Mouse (Mus musculus) left cerebral cortex, adult 2 months (tissue): ENCODE results near the gene Luzp1. TPM values are rescaled to one million over a fixed set of nuclear protein-coding genes. Genes with fewer than 3 reads are reported as not detected.

Experiments used
- DNase-seq, 2 experiments: peaks; one replicate each; pipeline ENCODE4 v3.0.0; 2021 to 2022; ENCODE audit warnings: low spot score in 2 of 2, mixed read lengths in 1 of 2; ENCODE audit errors: extremely low spot score in 1 of 2
- H3K27ac ChIP-seq: fragments of 200-600 bp; 2 replicates; pipeline ENCODE4 v1.8.1; 2022
- H3K4me3 ChIP-seq: fragments of 200-600 bp; 2 replicates; pipeline ENCODE4 v1.8.1; 2022
- CTCF ChIP-seq: fragments of 200-600 bp; IDR thresholded peaks from 2 replicates; pipeline ENCODE4 v1.8.1; 2022; ENCODE audit warnings: antibody characterized with exemption, mild to moderate bottlenecking, moderate library complexity
- intact Hi-C: fragments of 180-260 bp; cut with DNase I; formaldehyde crosslinking; loops from one replicate; pipeline ENCODE4 v1.15.1; 2025
- total RNA-seq, 2 experiments: library from RNA; stranded (reverse); gene quantifications; 2 replicates each; pipeline ENCODE4 v1.2.3; 2021

Gene Luzp1
- total RNA-seq, 2 experiments from 2014 or later = 82.0 to 88.2 TPM

DNA sequence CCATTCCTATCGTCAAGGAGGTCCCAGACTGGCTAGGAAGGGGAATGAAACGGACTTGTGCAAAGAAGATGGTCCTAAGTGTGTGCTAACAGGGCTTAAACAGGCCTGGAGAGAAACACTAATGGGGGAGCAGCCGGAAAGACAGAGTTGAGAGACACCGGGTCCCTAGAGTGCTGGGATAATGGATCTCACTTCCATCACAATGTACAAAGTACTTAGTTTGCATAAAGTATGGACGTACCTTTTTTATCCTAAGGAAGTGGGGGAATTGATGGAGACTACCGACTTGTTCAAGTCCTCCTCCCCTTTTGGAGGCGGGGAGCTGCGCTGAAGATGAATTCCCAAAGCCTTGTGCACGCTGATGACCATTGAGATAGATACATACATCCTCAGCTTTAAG is 6.1 kb upstream of the Luzp1 start:
- intact Hi-C loops = no loop called here
- Histone ChIP-seq H3K4me3 (peak overlapping the region; percentile 80; the same call in 1 of the 2 replicates), H3K27ac (peak overlapping the region; percentile 66; the same call in 1 of the 2 replicates)
- TF ChIP-seq CTCF = no peak
- no peak for DNase-seq

DNA sequence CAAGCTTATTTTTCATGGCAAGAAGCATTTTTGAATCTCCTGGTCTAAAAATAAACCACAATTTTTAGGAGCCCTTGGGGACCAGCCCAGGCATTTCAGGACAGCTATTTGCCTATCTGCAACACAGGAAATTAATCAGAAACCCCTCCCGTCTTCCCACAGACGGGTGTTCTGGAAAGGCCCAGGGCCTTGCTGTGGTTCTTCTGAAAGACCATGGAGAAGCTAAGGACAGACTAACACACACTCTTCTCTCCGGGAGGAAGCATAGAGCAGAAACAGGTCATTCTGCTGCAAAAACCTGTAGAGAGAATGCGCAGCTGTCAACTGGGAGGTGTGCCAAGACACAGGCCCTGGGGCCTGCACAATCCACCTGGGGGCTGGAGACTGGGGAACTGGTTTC is 3.3 kb upstream of the Luzp1 start:
- TF ChIP-seq CTCF = no peak
- Histone ChIP-seq H3K4me3 (no peak overlapping the region), H3K27ac (peak overlapping the region; percentile 37)
- no peak for DNase-seq
- intact Hi-C loops = no loop called here

GRCm38 (mm10) chr4:136468553-136469327 is 821 bp upstream of the Luzp1 start:
- no peak for TF ChIP-seq CTCF
- peak overlapping the region; percentile 86 for H3K4me3 ChIP-seq
- peak overlapping the region; percentile 91 for H3K27ac ChIP-seq
- DNase-seq = peak; percentile 25 to 66
- intact Hi-C loops = loop anchor here (1.0 kb wide), 1 partner anchor 50 kb away; no protein-coding TSS in a partner anchor

- intact Hi-C loops = loop anchor here (1.0 kb wide), 1 partner anchor 48 kb away; no protein-coding TSS in a partner anchor
- no peak for DNase-seq
- no peak for TF ChIP-seq CTCF
- peak overlapping the region; percentile 94 for H3K27ac ChIP-seq
- H3K4me3 ChIP-seq = peak overlapping the region; percentile 86
These were observed 383 bp downstream of the Luzp1 start for GRCm38 (mm10) chr4:136469941-136470346.

DNA sequence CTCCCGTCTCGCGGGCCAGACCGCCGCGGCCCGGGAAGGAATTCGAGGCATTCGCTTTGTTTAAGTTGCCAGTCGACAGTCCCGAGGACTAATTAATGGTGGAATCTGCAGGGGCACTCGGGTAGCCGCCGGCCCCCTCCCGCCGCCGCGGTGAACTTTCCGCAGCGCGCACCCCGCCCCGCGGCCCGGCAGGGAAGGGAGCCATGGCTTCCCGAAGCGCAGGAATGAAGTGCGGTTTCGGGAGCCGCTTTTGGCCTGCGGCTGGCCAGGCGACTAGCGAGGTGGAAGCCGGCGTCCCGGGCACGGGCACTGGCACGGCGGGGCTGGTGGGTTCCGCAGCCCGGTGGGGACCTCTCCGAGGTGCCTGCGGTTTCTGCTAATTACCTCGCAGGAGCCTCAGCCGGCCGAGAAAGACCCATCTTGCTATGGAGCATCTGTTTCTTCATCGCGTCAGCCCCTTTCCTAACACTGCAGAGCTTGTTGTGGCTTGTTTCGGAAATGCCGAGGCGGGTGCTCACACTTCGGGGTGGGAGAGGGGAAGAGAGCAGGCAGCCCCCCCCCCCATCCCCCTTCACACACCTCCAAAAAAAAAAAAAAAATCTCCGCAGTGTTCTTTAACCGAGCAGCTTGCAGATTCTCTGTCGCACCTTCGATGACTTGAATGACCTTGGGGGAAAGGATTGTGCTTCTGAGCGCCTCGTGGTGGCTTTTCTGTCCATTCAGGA is 948 bp downstream of the Luzp1 start:
- peak overlapping the region; percentile 94 for H3K27ac ChIP-seq
- intact Hi-C loops = no loop called here
- peak overlapping the region; percentile 86 for H3K4me3 ChIP-seq
- peak; percentile 32 to 53 for DNase-seq
- no peak for TF ChIP-seq CTCF

GRCm38 (mm10) chr4:136476692-136477091 is 7.1 kb downstream of the Luzp1 start:
- intact Hi-C loops = no loop called here
- no peak for DNase-seq
- no peak for TF ChIP-seq CTCF

DNA sequence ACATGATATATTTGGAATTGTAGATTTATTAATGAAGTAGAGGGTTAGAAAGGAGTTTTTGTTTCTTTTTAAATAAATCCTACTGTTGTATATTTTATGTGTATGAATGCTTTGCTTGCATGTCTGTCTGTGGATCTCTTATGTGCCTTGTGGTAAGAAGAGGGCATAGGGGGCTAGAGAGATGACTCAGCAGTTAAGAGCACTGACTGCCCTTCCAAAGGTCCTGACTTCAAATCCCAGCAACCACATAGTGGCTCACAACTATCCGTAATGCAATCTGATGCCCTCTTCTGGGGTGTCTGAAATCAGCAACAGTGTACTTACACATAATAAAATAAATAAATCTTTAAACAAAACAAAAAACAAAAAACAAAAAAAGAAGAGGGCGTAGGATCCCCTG is 17.0 kb downstream of the Luzp1 start:
- Histone ChIP-seq H3K27ac (no peak overlapping the region), H3K4me3 (no peak overlapping the region)
- no peak; the same call in 1 of the 2 replicates for TF ChIP-seq CTCF
- intact Hi-C loops = no loop called here
- DNase-seq = no peak

More at GRCm38 (mm10) chr4:136476692-136477091, 7.1 kb downstream of the Luzp1 start:
- H3K4me3 ChIP-seq = no peak overlapping the region
- H3K27ac ChIP-seq = no peak overlapping the region

DNA sequence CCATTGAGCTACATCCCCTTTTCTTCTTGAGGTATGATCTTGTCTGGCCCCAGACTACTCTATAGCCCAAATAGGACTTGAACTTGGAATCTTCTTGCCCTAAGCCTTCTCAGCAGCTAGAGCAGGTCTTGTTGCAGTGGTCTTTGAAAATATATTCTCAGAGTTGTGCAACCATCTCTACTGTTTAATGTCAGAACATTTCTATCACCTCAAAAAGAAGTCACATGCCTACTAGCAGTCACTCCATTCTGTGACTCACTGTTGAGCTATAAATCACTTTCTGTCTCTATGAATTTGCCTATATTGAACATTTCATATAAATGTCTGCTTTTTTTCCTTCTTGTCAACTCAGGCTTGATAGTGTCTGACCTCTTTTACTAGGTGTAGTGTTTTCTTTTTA is 26.4 kb downstream of the Luzp1 start:
- no peak for TF ChIP-seq CTCF
- intact Hi-C loops = no loop called here
- DNase-seq = no peak
- no peak overlapping the region for H3K4me3 ChIP-seq
- H3K27ac ChIP-seq = no peak overlapping the region

DNA sequence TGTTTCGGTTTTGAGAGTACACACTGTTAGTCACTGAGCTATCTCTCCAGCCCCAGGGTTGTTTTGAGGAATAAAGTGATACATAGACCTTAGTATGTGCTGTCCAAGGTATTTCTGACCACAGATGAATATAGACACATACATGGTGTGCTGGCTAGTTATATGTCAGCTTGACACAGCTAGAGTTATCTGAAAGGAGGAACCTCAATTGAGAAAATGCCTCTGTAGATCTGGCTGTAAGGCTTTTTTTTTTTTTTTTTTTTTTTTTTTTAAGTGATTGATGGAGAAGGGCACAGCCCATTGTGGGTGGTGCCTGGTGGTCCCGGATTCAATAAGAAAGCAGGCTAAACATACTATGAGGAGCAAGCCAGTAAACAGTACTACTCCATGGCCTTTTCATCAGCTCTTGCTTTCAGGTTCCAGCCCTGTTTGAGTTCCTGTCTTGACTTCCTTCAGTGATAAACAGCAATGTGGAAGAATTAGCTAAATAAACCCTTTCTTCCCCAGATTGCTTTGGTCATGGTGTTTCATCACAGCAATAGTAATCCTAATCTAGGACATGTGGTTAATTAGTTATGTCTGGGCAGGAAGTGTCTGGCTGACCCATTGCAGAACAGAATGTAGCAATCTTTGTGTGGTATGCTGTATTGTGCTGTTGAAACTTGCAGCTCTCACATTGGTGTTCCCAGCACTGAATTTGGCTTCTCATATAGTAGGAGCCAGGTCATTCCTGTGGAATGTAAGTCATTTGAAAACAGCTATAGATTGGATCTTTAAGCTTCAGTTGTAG is 36.1 kb downstream of the Luzp1 start:
- no peak for TF ChIP-seq CTCF
- DNase-seq = no peak

GRCm38 (mm10) chr4:136509857-136510256 is 40.3 kb downstream of the Luzp1 start:
- TF ChIP-seq CTCF = peak; percentile 45
- H3K4me3 ChIP-seq = no peak overlapping the region
- no peak overlapping the region for H3K27ac ChIP-seq
- intact Hi-C loops = no loop called here
- no peak for DNase-seq

More for the DNA sequence above, 36.1 kb downstream of the Luzp1 start:
- H3K4me3 ChIP-seq = no peak overlapping the region
- intact Hi-C loops = no loop called here
- no peak overlapping the region for H3K27ac ChIP-seq

DNA sequence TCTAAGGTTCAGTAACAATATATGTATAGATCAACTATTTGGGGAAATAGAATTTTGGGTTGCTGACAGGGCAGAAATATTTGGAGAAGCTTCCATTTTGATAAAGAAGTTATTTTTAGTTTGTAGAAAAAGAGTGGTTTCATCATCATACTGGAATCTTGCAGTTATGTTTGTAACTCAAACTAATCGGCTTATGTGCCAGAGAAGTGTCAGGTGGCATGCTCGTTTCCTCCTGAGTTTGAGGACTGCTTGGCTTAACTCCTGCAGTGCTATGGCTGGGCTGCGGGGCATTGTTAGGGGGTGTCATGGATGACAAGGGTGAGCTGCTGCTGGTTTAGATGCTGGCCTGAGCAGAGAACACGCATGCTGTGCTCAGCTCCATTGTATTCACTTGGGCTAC is 42.1 kb downstream of the Luzp1 start:
- DNase-seq = no peak
- Histone ChIP-seq H3K4me3 (no peak overlapping the region), H3K27ac (no peak overlapping the region)
- intact Hi-C loops = no loop called here
- TF ChIP-seq CTCF = no peak
